Mouse (Mus musculus) left cerebral cortex, adult 8-10 months (tissue): ENCODE data around the gene Acadvl. TPM values are rescaled to one million over a fixed set of nuclear protein-coding genes. Genes with fewer than 3 reads are reported as not detected.

Experiments used
- DNase-seq, 2 experiments: peaks; one replicate each; pipeline ENCODE4 v3.0.0; 2022; ENCODE audit warnings: low spot score in 2 of 2
- microRNA-seq, 2 experiments: library from miRNA; unstranded; fragments of <30 nt; microRNA quantifications; one replicate each; pipeline ENCODE4 v1.2.0; 2022
- total RNA-seq, 4 experiments: library from RNA; stranded (reverse); gene quantifications; 2 replicates each; pipeline ENCODE4 v1.2.4; 2022

Acadvl gene
- total RNA-seq, 4 experiments from 2014 or later, result 57.9 to 68.3 (median 61.2) TPM

DNA sequence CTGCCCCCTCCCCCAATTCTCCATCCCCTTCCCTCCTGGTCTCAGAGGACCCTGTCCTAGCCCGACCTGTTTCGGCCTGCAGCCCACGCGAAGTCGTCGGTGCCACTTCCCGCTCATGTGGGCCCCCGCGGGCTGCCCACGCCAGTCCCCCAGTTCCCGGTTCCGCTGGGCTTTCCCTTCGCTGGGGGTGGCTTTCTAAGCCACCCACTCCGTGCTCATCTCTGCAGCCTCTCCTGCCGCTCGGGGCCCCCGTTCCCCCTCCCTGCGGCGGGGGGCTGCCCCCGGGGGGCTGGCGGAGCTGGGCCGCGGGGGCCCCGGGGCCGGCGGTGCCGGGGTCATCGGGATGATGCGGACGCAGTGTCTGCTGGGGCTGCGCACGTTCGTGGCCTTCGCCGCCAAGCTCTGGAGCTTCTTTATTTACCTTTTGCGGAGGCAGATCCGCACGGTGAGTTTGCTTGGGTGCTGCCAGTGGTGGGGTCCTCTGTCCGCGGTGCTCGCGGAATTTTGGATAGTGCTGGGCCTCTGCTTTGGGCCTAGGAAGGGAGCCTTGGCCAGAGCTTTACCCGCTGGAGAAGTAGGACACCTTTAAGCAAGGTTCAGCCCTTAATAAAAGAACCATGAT is 34.0 kb downstream of the Acadvl start, which contains the start of gene Ctdnep1:
Ctdnep1 (plus strand) TSS at position 16 of the 622 bp plus-strand sequence.
- DNase-seq, result no peak

DNA sequence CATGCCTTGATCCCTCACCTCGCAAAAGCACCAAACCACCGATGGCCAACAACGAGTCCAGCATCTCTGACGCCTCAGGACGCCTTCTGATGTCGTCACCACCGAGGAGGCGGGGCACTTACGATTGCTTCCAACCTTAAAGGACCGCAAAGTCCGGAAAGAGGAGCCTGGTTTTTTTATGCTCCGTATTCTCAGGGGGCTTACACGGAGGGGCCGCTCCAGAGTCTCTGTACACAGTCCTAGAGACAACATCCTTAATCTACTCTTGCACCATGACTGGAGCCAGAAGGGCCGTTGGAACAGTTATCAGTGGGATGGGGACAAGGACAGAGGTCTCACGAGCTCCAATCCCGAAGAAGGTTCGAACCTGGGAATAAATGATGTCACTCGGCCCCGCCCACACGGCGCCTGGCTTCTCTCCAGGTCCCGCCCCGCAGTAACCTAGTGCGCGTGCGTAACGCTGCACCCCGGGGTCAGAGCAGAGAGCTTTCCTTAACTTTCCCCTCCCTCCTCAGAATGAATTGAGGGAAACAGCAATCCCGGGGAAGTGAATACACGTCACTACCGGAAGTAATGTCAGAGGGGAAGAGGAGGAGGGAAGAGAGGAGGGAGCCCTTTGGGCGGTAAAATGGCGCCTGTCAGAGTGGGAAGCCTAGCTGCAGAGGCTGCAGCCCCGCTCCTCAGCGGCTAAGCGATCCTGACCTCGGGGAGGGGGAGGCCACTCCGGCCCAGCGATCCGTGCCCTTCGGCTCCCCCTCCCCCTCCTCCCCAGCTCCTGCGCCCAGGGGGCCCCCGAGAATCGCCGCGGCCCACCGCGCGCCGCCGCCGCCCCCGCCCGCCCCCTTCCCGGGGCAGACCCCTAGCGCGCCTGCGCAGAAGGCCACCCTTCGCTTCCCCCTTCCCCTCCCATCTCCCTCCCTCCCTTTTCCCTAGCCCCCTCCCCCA is 34.7 kb downstream of the Acadvl start:
- peak; percentile 97 to 100 for DNase-seq

DNA sequence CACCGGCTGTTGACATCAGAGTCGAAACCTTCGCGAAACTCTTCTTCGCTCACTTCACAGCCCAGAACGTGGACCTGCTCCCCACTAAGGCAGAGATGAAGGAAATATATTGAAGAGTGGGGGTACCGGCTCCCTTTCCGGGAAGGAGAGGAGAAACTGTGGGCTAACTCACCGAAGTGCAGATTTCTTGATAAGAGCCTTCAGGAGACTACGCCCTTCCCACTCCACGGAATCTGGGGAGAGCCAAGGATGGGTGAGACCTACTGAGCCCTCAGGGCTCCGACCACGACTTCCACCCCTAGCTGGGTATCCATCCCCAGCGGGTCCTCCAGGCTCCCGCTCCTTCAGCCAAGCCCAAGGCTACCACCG is 35.4 kb downstream of the Acadvl start:
- DNase-seq, result no peak

DNA sequence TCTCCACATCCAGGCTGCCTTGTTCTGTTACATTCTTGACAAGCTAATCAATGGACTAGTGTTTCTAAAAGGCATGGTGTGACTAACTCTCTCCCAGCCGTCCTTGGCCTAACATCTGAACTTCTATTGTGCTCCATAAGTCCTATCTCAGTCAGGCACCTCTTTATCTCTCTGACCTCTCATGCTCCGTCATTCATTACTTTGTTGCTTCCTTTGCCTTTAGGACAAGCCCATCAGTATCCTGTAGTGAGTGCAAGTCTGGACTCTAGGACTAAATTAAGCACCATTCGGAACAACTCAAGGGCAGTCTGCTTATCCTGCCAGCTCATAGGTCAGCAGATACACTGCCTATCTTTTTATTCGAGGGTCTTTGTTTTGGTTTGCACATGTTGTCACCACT is 38.9 kb downstream of the Acadvl start:
- no peak for DNase-seq

DNA sequence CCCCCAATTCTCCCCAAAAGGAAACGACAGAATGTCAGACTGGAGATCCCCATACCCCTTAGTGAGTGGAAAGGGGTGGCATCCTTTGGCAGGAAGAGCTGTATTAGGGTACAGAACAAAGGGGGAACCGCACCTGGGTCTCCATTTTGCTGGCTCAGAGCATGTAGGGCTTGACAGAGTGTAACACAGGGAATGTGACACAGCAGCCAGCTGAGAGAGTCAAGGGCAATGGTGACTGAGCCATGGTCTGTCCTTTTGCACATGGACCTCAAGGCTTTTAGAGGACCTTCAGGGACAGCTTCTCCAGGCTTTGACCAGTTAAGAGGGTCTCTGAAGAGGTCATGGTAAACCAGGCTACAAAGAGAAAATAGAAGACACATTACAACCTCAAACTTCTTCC is 40.3 kb downstream of the Acadvl start:
- DNase-seq, result no peak

DNA sequence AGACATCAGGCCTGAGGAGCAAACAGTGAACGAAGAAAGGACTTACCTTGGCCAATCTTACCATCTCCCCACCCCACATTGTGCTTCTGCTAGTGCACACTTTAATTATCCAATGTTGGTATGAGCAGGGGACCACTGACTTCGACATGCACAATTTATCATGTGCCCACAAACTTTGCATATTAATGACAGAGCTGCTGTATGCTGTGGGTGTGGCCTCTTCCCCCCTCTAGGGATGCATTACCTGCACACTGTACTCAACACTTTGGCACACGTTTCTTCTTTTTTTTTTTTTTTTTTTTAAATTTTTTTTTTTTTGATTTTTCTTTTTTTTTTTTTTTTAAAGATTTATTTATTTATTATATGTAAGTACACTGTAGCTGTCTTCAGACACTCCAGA is 44.4 kb downstream of the Acadvl start:
- DNase-seq, result no peak

DNA sequence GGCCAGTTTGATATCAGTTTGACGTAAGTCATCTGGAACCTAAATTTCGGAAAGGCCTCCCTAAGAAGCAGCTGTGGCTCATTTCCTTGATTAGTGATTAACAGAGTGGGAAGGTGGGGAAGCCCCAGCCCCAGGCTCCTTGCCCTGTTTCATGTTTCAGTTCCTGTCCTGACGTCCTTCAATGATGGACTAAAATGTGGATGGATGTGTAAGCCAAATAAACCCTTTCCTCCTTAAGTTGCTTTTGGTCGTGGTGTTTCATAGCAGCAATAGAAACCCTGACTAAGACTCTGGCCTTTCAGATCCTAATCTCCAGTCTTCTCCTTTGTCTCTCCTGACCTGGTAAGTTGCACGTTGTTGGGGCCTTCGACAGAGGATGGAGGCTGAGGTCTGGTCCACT is 45.0 kb downstream of the Acadvl start:
- DNase-seq, result no peak

DNA sequence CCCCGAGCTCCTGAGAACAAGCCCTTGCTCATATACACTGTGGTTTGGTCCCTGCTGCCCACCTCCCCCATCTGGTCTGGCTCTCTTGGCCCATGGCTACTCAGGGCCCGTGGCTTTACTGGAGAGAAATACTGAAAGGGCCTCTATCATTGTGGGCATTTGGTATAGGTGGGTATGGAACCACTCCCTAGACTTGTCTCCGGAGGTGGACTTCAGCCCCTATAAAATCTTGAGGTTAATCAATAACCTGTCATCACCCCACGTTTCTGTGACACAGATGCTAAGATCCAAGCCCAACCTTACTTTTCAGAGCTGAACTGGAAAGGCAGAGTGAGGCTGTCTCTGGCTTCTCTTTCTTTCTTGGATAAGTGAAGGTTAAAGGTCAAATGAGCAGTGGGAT is 46.4 kb downstream of the Acadvl start:
- no peak for DNase-seq

DNA sequence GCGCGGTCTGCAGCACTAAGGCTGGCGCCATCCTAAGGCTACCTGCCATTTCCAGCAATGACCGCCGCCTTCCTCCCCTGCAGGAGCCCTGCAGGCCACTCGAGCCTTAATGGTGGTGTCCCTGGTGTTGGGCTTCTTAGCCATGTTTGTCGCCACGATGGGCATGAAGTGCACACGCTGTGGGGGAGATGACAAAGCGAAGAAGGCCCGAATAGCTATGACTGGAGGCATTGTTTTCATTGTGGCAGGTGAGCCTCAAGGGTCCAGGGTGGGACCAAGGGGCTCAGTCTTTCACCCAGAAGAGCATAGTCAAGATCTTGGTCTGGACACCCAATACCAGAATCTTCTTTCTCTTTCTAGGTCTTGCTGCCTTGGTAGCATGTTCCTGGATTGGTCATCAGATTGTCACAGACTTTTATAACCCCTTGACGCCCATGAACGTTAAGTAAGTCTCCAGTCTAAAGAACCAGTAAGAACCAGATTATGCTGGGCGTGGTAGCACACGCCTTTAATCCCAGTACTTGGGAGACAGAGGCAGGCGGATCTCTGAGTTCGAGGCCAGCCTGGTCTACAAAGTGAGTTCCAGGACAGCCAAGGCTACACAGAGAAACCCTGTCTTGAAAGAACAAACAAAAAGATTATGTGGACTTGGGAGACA is 48.2 kb downstream of the Acadvl start:
- no peak for DNase-seq

DNA sequence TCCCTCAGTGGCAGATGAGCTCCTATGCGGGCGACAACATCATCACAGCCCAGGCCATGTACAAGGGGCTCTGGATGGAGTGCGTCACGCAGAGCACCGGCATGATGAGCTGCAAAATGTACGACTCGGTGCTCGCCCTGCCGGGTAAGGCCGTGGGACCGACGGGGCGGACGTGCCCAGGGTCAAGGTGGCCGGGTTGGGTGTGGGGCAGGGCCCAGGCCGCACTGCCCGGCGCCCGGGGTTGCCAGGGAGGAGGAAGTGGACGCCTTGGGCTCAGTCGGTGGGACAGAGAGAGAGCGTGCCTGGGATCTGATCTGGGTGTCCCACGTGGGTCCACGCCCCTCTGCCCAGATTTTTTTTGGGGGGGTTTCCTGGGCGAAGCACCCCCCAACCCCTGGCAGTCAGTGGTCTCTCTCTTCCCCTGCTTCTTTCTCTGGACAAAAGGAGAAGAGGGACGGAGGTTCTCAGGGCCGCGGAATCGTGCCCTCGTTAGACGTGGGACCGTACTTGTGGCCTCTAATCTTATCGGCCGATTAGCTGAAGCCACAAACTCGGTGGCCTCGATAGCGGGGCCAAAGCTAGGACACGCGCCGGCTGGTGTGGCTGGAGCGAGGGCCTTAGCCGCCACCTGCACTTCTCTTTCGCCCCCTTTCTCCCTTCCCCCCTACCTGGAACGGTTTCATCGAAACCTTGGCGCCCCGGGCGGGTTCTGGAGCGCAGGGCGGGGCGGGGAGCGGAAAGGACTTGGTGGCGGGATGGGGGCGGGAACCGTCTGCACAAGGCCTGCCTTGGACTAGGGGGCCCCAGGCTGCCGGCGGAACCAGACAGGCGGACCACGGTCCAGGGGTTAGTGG is 49.0 kb downstream of the Acadvl start:
- no peak for DNase-seq

DNA sequence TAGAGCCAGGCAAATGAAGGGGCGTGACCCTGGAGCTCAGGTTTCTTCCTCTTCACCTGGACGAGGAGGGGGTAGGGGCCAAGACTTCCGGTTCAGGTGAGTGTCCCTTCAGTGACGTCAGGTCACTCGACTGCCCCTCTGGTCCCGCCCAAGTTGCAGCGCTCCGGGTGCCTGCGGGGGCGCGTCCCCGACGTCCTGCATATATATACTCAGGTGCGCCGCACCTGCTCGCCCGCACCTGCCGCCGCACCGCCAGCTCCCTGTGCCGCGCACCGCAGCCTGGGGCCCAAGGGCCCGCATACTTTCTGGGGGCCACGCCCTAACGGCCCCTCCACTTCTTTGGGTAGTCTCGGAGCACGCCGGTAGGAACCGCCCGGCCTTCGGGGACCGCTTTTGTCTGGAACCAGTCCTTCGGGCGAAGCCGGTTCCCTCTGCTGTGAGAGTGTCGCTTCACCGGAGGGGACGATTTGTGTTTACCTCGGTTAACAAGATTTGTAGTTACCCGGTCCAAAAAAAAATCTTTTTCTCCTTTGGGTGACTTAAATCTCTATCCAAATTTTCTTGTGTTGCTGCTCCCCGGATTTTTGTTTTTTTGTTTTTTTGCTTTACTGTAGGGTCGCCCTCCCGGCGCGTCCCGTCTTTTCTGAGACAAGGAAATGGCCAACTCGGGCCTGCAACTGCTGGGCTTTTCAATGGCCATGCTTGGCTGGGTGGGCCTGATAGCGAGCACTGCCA is 49.8 kb downstream of the Acadvl start:
- no peak for DNase-seq

DNA sequence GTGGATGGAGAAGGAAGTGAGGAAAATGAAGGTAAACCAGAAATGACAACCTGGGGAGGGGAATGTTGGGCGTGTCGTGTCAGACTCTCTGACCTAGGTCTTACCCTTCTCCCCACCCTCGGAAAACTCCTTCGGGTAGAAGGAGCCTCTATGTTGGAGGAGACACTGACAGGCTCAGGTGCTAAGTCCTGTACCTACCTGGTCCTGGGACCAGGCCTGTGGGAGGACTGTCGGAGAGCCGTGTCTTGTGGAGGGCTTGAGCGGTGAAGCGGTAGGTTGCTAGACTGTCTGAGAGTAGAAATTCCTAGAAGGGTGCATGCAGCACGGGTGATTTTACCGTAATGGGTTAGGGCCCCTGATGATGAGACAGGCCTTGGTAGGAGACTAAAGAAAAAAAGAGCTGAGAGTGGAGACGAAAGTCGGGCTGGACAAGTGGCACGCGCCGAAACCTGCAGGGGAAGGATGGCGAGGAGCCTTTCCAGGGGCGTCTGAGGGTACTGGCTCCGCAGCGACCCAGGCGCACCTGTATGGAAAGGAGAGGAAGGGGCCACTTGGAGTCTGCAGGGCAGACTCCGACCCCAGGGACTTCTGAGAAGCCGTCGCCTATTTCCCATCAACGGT is 50.5 kb downstream of the Acadvl start, which contains the start of gene Cldn7:
Cldn7 (plus strand) TSS at position 130 of the 621 bp plus-strand sequence.
- no peak for DNase-seq

DNA sequence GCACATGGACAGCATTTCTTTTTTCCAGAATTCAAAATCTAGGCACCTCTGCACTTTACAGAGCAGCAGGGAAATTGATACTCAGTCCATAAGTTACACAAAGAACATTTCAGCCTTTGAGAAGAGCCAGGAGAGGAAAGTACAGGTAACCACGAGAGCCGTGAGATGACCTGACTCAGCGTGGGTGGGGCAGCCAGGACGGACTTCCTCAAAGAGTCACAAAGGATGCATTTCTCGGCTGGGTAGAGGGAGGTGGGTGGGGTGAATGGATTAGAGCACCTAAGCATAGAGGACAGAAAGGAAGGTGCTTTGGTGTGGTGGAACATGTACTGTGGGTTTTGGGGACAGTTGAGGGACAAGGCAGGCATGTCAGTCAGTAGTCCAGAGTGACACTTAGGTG is 53.4 kb downstream of the Acadvl start:
- DNase-seq, result no peak

DNA sequence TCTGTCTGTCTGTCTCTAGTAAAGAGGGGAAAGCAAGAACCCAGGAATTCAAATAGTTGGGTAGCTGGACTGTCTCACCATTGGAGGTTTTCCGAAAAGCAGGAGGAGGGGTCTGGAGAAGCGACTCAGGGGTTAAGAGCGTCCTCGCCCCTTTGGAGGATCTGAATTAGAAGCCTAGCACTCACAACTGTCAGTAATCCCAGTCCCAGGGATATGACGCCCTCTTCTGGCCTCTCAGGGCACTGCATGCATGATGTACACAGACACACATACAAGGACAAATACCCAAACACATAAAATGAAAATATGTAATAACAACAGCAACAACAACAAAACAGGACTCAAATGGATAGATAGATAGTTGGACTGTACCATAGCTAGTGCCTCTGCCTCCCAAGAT is 54.6 kb downstream of the Acadvl start:
- DNase-seq, result no peak

Small RNA genes lying within 50 kb of the gene (microRNA-seq; reads per million reads assigned to microRNA genes)
- gene Gm44349 (0.44 to 0.84 reads per million in 2 experiments), gene Mir324 (6,891 to 7,549 reads per million in 2 experiments)

Other genes starting within 250 kb of the Acadvl start
- 100 to 1,000 TPM; 138 to 158 (median 147) TPM for gene Zbtb4, start 249.5 kb downstream of the Acadvl start, total RNA-seq
- gene Chrnb1, start 219.5 kb downstream of the Acadvl start, total RNA-seq, result 1 to 10 TPM in 2 of 4 experiments, under 1 TPM in 2; 0.51 to 1.2 (median 0.92) TPM
- 10 to 100 TPM; 18.8 to 22.3 (median 19.7) TPM for gene Fgf11, start 213.6 kb downstream of the Acadvl start, total RNA-seq
- gene Tmem102, start 209.8 kb downstream of the Acadvl start, total RNA-seq, result under 1 TPM in 2 of 4 experiments, not detected in 2; 0.16 to 0.20 TPM
- gene Gm39566, start 200.1 kb downstream of the Acadvl start, total RNA-seq, result not detected
- gene Spem2, start 196.9 kb downstream of the Acadvl start, total RNA-seq, result not detected
- under 1 TPM in 3 of 4 experiments, not detected in 1; 0.43 to 0.74 (median 0.49) TPM for gene Spem1, start 193.2 kb downstream of the Acadvl start, total RNA-seq
- gene Nlgn2, start 177.6 kb downstream of the Acadvl start, total RNA-seq, result 100 to 1,000 TPM; 217 to 228 (median 217) TPM
- 100 to 1,000 TPM; 117 to 147 (median 123) TPM for gene Tmem256, start 176.9 kb downstream of the Acadvl start, total RNA-seq
- gene Plscr3, start 169.0 kb downstream of the Acadvl start, total RNA-seq, result 10 to 100 TPM; 16.0 to 20.0 (median 18.6) TPM
- under 1 TPM in 3 of 4 experiments, not detected in 1; 0.26 to 0.46 (median 0.30) TPM for gene Tnk1, start 156.7 kb downstream of the Acadvl start, total RNA-seq
- gene Tmem95, start 137.4 kb downstream of the Acadvl start, total RNA-seq, result not detected
- 1 to 10 TPM; 1.0 to 2.0 (median 1.2) TPM for gene Kctd11, start 134.0 kb downstream of the Acadvl start, total RNA-seq
- gene Acap1, start 119.9 kb downstream of the Acadvl start, total RNA-seq, result not detected
- 1 to 10 TPM in 1 of 4 experiments, under 1 TPM in 3; 0.39 to 1.1 (median 0.56) TPM for gene 2810408A11Rik, start 114.4 kb downstream of the Acadvl start, total RNA-seq
- gene Neurl4, start 114.3 kb downstream of the Acadvl start, total RNA-seq, result 100 to 1,000 TPM in 3 of 4 experiments, 10 to 100 TPM in 1; 97.6 to 122 (median 112) TPM
- 10 to 100 TPM; 27.1 to 37.6 (median 32.4) TPM for gene Gps2, start 101.5 kb downstream of the Acadvl start, total RNA-seq
- gene Eif5a, start 93.5 kb downstream of the Acadvl start, total RNA-seq, result 100 to 1,000 TPM; 413 to 430 (median 416) TPM
- 1 to 10 TPM; 5.1 to 9.6 (median 6.1) TPM for gene Ybx2, start 79.6 kb downstream of the Acadvl start, total RNA-seq
- gene Slc2a4, start 67.2 kb downstream of the Acadvl start, total RNA-seq, result 1 to 10 TPM; 4.8 to 5.4 (median 5.1) TPM
- gene Cldn7, start 50.6 kb downstream of the Acadvl start, total RNA-seq, result not detected
- gene Ctdnep1, start 34.3 kb downstream of the Acadvl start, total RNA-seq, result 100 to 1,000 TPM; 108 to 126 (median 118) TPM
- 100 to 1,000 TPM in 1 of 4 experiments, 10 to 100 TPM in 3; 78.7 to 101 (median 87.1) TPM for gene Elp5, start 32.9 kb downstream of the Acadvl start, total RNA-seq
- 100 to 1,000 TPM; 218 to 247 (median 236) TPM for gene Gabarap, start 24.3 kb downstream of the Acadvl start, total RNA-seq
- 10 to 100 TPM; 49.6 to 59.9 (median 51.8) TPM for gene Phf23, start 19.6 kb downstream of the Acadvl start, total RNA-seq
- 10 to 100 TPM; 28.0 to 36.9 (median 32.9) TPM for gene Dvl2, start 14.8 kb downstream of the Acadvl start, total RNA-seq
- 100 to 1,000 TPM; 721 to 849 (median 797) TPM for gene Dlg4, start 1.5 kb upstream of the Acadvl start, total RNA-seq
- gene Asgr1, start 38.7 kb upstream of the Acadvl start, total RNA-seq, result 1 to 10 TPM in 2 of 4 experiments, under 1 TPM in 2; 0.77 to 2.4 (median 1.5) TPM
- gene Asgr2, start 77.2 kb upstream of the Acadvl start, total RNA-seq, result not detected
- 1 to 10 TPM in 1 of 4 experiments, under 1 TPM in 3; 0.57 to 1.1 (median 0.76) TPM for gene Mgl2, start 114.9 kb upstream of the Acadvl start, total RNA-seq
- gene Clec10a, start 140.8 kb upstream of the Acadvl start, total RNA-seq, result 1 to 10 TPM in 3 of 4 experiments, under 1 TPM in 1; 0.96 to 3.3 (median 2.7) TPM
- 10 to 100 TPM; 32.3 to 43.4 (median 36.5) TPM for gene Slc16a11, start 197.3 kb upstream of the Acadvl start, total RNA-seq
- 10 to 100 TPM in 1 of 4 experiments, 1 to 10 TPM in 3; 7.6 to 10.4 (median 8.5) TPM for gene Slc16a13, start 205.7 kb upstream of the Acadvl start, total RNA-seq
- gene Bcl6b, start 214.4 kb upstream of the Acadvl start, total RNA-seq, result 1 to 10 TPM; 1.0 to 2.2 (median 1.9) TPM
- 10 to 100 TPM; 41.0 to 46.9 (median 42.0) TPM for gene 0610010K14Rik, start 222.5 kb upstream of the Acadvl start, total RNA-seq
- gene Gm21988, start 224.4 kb upstream of the Acadvl start, total RNA-seq, result 1 to 10 TPM; 3.2 to 5.1 (median 3.8) TPM
- gene Rnasek, start 224.4 kb upstream of the Acadvl start, total RNA-seq, result 100 to 1,000 TPM; 197 to 255 (median 240) TPM
- under 1 TPM; 0.23 to 0.82 (median 0.55) TPM for gene Alox12, start 239.9 kb upstream of the Acadvl start, total RNA-seq